Mouse (Mus musculus) erythroid progenitor cell, adult 5-6 weeks (primary cell): ENCODE measurements around the gene Obscn. TPM values are rescaled to one million over a fixed set of nuclear protein-coding genes. Genes with fewer than 3 reads are reported as not detected.

Experiments used
- ATAC-seq: replicated peaks from 2 replicates; pipeline ENCODE4 v1.8.0; 2016; ENCODE audit warnings: moderate number of reproducible peaks, mild to moderate bottlenecking, moderate TSS enrichment, inconsistent platforms; ENCODE audit not compliant: poor library complexity, low FRiP score, severe bottlenecking
- total RNA-seq, 2 experiments: library from RNA; stranded (forward) in 1 of 2; stranded (reverse) in 1 of 2; fragments of 150-400 nt in 1 of 2; fragments of 186-747, 209-891 nt in 1 of 2; gene quantifications; 2 replicates each; pipeline versions ENCODE4 v1.2.3 to v1.2.4; 2015 to 2017; ENCODE audit warnings: low replicate concordance in 2 of 2

Obscn gene
- total RNA-seq, 2 experiments from 2014 or later: 0.42 to 2.3 TPM

DNA sequence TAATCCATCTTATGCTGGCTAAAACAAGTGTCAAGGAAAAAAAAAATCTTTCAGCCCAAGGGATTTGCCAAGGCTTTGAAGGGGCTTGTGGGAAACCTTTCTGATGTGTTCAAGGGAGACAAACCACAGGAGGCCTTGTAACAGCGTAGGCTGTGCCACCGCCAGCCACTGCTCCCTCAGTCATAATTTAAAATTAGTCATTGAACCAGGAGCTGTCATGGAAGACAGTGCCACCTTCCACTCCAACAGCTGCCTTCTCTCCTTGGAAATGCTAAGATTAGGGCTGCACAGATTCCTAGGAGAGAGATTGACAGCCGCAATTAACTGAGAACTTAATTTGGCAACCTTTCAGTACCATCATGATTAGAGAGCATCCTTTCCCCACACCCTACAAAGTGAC, 13.1 kb upstream of the Obscn start:
- ATAC-seq: no peak

GRCm38 (mm10) chr11:59142962-59143361, 6.8 kb upstream of the Obscn start:
- ATAC-seq: no peak

- ATAC-seq: no peak
Observed at GRCm38 (mm10) chr11:59141772-59142370, 5.7 kb upstream of the Obscn start.

DNA sequence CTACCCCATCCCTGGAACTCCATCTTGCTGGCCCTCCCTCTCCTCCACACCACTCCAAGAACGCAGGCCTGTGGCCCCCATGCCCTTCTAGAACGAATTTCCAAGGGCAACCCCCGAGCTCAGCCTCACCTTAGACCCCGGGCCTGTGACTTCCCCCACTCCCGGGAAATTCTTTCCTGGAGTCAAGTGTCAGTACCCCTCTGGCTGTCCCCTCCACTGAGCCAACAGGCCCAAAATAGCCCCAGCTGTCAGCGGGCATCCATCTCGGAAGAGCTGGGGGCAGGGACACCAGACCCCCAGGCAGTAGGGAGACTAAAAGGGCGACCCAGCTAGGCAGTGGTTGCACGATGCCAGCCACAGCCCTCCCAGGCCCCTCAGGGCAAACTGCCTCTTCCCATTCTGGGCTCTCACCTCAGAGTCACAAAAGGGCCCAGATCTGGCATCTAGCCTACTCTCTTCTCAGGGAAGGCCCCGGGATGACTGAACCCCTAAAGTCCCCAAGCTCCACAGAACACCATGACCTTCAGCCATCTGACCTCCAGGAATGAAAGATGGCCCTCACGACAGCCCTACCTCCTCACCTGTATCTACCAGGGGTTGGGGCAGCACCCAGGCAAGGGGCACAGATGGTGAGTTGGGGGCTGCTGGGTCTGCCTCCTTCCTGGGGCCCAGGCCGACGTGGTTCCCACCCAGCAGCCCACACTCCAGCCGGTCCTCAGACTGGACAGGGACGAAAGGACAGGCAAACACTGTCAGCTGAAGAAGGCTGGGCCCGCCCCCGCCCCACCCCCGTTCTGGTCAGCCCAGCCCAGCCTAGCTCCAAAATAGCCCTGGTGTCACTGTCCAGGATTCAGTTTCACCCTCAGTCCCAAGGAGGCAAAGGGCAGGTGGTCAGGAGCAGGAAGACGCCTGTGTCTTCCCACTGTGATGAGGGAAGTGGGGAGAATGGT, 2.6 kb upstream of the Obscn start:
- no peak for ATAC-seq

DNA sequence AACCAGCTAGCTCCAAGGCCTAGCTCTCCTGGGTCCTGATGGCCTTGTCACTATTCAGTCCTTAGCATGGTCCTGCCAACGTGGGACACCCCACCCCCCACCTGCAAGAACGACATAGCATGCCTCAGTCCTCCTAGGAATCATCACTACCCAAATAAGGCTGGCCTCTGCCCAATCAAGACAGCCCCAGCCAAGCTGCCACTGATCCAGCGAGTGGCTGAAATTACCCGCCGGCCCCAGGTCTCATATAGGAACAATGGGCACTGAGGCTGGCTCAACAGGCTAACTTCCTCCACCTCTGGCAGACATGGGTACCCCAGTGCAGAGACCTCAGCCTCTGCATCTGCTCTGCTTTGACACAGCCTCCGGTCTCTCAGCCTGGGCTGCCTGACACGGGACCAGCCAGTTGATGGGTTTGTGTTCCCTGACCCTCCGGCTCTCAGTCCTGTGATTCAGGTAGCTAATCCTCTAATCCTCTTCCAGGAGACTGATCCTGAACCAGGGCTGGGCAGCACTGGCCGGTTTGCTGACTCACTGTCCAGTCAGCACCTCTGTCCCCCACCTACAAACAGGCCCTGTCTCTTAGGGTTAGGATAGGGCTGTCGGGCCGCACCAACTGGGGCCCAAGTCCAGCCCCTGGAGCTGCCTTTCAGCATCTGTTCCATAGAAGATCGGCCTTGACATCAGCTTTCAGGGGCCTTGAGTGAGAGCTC, 948 bp upstream of the Obscn start:
- ATAC-seq: no peak

DNA sequence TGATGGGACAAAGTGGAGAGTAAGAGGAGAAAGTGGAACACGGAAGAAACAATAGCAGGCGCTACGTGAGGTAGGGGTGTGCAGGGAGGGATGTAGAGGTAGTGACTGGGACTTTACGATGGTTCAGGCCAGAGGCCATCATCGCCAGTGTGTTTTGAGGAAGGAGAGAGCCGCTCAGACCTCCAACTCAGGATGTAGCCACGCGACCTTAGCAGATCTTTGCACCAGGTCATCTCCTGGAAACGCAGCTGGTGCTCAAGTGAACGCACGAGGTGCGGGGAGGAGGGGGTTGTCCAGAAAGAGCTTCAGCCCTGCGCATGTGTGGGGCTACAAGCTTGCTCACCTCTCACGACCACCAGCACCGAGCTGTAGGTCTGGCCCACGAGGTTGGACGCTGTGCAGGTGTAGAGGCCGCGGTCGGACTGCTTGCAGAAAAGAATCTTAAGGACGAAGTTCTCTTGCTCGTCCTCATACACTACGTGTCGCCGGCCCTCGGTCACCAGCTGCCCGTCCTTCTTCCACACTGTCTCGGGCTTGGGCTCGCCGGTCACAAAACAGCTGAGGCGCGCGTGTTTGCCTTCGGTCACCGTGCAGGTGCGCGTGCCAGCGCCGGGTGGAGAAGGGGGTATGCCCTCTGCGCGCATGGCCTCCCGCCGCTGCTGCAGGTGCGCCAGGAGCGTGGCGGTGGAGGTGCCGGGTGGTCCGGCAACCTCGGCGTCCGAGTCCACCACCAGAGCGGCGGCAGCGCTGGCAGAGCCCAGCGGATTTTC, 966 bp downstream of the Obscn start:
- ATAC-seq: no peak

GRCm38 (mm10) chr11:59134373-59134997, 1.7 kb downstream of the Obscn start:
- ATAC-seq: no peak

DNA sequence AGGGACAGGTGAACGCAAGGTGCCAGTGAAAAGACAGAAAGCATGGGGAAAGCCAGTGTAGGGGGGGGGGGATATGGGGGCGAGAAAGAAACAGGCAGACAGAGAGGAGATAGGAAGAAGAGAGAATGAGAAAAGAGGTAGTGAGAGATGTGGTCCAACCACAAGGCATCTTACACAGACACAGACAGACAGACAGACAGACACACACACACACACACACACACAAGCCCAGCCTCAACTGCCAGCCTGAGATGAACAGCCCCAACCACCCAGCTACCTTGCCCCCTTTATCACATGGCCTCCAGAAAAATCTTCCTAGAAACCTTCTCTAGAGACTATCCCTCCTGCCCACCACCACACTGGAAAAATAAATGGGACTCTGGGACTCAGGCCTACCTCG, 4.1 kb downstream of the Obscn start:
- no peak for ATAC-seq

- no peak for ATAC-seq
Observed at GRCm38 (mm10) chr11:59131348-59131919, 4.8 kb downstream of the Obscn start.

GRCm38 (mm10) chr11:59130782-59131181, 5.4 kb downstream of the Obscn start:
- no peak for ATAC-seq

DNA sequence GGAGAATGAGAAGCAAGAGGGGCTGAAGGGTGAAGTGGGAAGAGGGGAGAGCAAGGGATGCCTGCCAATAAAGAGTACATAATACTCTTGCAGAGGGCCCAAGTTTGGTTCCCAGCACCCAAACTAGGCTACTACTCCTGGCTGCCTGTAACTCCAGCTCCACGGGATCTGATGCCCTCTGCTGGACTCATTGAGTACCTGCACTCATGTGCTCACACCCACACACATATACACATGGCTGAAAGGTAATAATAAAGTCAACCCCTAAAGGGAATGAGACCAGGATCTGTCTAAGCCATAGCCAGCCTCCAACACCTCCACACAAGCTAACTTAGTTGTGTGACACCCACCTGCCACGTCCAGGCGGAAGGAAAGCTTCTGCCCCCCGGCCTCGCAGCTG, 30.3 kb downstream of the Obscn start:
- no peak for ATAC-seq

GRCm38 (mm10) chr11:59102324-59102723, 33.9 kb downstream of the Obscn start:
- no peak for ATAC-seq

DNA sequence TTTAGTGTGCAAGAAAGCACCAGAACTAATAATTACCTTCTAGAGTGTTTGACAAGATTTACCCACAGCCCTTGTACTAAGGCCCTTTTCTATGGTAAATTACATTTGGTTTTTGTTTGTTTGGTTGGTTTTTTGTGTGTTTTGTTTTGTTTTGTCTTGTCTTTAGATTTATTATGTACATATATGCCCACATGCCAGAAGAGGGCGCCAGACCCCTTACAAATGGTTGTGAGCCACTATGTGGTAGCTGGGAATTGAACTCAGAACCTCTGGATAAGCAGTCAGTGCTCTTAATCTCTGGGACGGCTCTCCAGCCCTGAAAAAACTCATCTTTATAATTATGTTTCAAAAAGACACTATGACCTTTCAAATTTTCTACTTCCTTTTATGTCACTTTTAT, 37.9 kb downstream of the Obscn start:
- ATAC-seq: no peak

DNA sequence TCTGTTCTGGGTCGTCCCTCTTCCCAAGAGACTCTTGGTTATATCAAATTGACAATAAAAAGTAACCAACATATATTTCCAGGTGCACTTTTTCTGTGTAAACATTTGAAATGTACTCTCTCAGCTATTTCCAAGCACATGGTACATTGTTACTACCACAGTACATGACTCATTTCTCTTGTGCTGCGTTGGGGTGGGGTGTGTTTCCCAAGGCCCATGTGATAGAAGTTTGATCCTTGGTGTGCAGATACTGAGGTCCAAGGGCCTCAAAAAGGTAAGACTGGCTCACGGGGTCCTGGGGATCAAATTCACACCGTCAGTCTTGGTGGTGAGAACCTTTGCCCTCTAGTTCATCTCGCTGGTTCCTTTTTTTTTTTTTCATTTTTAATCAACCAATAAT, 38.4 kb downstream of the Obscn start:
- ATAC-seq: no peak

- ATAC-seq: no peak
Observed at GRCm38 (mm10) chr11:59094213-59094612, 42.0 kb downstream of the Obscn start.

GRCm38 (mm10) chr11:59087581-59087980, 48.6 kb downstream of the Obscn start:
- no peak for ATAC-seq

- no peak for ATAC-seq
Observed at GRCm38 (mm10) chr11:59085200-59085599, 51.0 kb downstream of the Obscn start.

- ATAC-seq: no peak
Observed at GRCm38 (mm10) chr11:59083125-59083524, 53.1 kb downstream of the Obscn start.

DNA sequence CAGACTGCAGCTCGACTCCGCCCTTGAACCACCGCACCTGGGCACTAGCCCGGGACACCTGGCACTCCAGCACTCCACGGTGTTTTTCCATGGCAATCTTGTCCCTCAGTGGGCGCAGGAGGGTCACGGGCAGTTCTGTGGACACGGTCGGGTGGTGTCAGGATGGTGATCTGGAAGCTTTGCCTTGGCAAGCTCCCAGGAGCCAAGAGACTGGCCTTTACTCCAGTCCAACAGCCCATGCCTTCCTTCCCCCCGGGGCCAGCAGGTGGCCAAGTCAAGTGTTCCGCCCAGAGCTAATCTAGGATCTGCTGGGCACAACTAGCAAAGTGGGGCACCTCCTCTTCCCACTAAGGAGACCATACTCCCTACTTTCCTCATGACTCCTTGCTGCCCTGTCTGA, 57.9 kb downstream of the Obscn start:
- no peak for ATAC-seq
